Mouse (Mus musculus) cerebellum, adult 11-12 months (tissue): ENCODE measurements around the gene 0610010K14Rik.

Experiments used
- DNase-seq: peaks from one replicate; pipeline ENCODE4 v3.0.0; 2022

0610010K14Rik gene

DNA sequence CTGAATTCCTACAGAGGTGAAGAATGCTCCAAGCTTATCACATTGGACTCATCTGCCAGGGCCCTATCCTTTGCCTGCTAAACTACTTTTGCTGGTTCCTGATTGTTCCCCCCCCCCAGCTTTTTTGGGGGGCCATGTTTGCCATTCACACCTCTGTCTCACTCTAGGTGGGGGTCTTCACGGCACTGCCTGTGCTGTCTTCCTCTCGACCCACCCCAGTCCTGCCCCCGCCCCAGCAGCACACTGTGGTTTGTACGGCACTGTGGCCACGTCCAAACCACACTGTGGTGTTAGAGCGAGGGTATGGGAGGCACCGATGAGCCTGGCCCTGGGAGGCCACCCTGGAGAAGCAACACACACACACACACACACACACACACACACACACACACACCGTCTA is 3.2 kb downstream of the 0610010K14Rik start:
- peak; percentile 39 for DNase-seq

DNA sequence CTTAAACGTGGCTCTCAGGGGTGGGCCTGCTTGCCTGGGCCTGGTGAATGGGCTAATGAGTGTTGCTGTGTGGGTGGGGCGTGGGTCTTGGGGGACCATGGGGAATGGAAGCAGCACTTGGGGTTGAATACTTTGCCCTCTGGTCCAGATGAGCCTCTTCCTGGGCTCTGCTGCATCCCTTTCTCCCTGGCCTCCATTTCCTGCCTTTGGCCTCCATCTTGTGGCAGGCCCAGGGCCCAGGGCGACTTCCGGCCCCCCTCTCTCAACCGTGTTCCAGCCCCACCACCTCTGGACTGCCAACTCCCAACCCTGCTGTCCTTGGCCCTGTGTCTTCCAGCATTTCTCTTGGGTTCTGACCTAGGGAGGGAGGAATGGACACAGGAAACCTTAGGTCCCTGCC is 3.7 kb downstream of the 0610010K14Rik start:
- peak; percentile 53 for DNase-seq

DNA sequence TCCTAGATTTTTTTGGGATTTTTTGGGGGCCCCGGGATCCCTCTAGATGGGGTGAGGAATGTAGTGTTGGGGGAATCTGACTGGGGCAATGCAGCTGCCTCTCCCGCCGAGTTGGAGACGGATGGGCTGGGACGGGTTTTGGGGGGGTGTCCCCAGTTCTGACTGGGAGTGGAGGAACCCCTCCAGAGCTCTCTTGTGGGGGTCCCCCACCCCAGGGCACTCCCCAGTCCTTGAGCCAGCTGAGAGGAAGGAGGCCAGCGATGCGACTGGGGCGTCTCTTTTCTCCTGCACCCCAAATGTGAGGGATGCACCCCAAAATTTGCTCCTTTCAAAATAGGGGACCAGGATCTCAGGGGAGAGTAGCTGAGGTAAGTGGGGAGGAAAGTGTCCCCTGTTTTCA is 4.7 kb downstream of the 0610010K14Rik start:
- DNase-seq, result peak; percentile 69

DNA sequence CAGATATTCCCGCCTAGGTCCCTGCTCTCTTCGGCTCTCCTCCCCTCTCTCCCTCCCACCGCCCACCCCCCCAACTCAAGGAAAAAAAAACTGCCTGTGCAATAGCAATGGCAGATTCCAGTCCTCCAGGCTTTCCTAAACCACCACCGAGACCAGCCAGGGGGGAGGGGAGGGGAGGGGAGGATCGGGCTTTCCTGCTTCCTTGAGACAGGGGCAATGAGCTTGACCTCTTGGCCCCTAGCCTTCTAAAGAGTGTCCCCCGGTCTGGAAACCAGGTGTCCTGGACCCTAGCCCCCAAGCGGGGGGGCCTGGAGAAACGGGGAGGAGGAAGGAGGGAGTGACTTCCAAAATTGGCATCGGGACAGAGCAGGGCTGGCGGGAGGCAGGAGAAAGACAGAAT is 5.2 kb downstream of the 0610010K14Rik start:
- peak; percentile 82 for DNase-seq

DNA sequence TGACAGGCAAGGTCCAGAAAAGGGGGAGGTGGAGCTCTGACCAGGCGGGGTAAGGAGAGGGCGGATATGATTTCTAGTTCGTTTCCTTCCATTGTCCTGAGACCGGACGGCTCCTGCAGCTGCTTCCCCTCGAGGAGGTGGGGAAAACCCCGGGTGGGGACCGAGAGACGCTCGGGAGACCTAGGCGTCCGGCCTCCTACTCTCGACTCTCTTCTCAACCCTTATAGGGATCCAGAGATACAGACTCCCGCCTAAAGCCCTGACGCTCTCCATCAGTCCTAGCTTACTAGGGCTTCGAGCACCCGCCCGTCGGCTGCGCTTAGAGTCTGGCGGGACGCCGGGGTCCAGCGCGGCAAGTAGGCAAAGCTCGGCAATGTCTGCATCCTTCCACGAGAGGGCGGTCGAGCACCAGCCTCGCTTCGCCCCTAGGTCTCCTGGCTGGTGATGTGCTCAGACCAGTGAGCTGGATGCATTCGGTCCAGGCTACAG is 7.4 kb downstream of the 0610010K14Rik start:
- peak; percentile 81 for DNase-seq

DNA sequence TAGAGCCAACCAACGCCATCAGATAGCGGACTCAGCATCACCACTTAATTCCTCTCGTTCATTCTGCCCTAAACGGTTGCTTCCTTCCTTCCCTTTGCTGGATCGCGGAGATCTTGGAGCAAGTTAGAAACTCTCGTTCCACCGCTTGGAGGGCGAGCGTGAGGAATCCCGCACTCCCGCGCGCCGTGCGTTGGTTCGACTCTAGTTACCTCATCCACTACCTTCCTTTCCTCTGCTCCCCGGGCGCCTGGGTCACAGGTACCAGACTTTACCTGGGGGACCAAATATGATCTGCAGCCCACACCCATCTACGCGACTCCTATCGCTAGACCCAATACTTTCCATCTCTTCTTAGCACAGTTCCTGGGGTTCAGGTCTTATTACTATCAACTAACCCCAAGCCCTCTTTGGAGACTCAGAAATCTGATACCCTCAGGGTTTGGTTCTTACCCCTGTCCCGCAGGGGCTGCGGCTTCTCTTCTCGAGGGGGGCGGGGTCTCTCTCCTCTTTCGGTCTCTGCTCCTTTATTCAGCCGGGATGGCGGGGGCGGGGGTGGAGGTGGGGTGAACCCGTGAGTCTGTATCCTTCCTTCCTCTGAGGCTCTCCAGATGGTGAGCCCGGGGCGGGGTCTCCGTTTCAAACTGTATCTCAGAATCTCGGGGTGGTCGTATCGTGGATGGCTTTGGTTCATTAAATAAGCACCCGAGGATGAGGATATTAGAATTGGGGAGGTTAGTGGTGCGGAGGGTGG is 8.3 kb downstream of the 0610010K14Rik start, which contains the start of gene Bcl6b:
Bcl6b (minus strand) TSS at position 539 of the 751 bp plus-strand sequence.
- DNase-seq, result peak; percentile 50

DNA sequence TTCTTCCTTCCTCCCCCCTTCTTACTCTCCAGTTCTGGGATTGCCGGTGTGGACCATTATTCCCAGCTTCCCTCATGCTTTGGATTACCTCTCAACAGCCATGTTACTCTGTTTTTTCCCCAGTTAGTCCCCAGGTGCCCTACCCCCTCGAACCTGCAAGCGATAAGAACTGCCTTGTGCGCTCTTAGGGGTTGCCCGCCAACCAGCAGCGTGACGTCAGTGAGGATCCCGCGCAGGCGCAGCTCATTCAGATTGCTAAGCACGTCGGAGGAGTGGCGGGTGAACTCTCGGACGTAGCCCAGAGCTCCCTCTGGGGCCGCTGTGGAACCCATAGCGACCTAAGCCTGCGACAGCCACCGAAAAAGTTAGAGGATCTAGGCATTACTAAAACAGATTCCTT is 8.9 kb downstream of the 0610010K14Rik start:
- peak; percentile 87 for DNase-seq

DNA sequence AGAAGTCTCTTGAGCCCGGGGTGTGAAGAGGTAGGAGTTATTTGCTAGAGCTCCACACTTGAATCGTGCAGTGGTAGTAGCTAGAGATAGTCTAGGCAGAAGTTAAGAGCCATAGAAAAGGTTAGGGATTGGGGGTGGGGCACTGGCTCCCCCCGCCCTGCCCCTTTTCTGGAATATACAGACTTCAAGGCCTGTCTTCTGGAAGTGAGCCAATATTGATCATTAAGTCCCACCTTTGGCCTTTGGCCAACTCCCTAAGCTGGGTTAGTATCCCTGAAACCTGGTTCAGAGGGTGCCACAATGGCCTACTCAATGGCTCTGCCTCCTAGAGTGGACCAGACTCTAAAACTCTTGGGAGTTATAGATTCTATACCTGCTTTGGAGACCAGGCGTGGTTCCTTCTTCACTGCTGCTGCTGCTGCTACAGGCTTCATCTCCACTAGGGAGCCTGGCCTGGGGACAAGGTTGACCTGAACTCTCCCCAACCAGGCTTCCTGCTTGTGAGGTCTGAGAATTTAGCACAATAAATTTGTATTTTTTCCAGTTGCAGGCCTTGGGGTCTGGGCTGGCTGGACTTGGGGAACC is 10.0 kb downstream of the 0610010K14Rik start:
- peak; percentile 63 for DNase-seq

DNA sequence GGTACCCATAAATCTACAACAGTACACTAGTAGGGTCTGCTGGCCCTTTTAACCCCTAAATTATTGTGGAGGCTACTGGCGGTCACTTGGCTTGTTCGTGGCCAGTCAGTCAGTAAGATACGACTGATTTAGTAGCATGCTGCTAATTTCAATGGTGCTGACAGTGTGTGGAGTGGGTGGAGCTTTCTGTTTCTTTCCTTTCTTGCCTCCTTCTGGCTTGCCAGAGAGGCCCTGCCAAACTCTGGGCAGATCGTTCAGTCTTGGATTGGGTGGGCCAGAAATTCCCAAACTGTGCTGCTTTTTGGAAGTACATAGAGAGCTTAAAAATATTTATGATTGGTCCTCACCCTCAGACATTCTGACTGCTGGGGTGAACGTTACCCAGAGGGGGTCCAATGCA is 10.6 kb downstream of the 0610010K14Rik start:
- DNase-seq, result peak; percentile 36

DNA sequence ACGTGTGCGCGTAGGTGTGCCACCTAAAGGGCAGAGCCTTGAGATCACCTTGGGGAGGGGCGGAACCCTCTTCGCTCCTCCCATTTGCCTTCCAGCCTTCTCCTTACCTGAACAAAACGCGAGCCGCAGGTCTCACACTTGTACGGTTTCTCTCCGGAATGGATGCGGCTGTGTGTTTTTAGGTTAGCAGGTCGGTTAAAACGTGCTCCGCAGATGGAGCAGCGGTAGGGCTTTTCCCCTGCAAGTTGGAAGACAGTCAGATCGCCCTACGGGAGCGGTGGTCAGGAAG is 11.2 kb downstream of the 0610010K14Rik start:
- peak; percentile 60 for DNase-seq

DNA sequence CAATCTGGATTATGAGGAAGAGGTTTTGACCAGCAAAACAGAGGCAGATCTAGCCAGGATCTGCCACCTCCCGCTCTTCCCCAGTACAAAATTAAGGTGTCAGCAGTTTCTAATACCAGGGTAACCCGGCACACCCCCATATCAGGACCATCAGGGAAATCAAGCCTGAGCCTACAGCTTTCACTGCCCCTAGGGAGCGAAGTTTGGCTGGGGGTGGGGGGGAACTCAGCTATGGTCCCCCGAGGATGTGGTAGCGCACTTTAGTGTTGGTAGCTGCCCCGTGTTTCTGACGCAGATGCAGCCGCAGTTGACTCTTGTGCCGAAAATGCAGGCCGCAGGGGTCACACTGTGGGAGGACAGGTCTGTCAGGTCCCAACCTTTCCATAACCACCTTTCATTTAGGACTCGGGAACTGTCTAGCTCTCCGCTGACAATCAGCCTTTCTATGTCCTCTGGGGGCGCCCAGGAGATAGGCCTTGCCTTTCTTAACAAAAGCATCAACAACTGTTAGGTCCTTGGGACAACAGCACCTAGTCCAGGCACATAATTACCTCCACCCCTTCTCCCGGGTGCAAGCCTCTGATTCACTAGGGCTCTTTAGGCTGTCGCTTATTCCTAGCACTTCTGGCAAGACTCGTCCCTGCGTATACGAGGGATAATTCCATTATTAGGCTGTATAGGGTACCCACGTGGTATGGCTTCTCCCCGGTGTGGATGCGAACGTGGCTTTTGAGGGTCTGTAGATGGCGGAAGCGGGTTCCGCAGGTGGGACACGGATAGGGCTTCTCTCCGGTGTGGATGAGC is 11.7 kb downstream of the 0610010K14Rik start:
- DNase-seq, result peak; percentile 51

DNA sequence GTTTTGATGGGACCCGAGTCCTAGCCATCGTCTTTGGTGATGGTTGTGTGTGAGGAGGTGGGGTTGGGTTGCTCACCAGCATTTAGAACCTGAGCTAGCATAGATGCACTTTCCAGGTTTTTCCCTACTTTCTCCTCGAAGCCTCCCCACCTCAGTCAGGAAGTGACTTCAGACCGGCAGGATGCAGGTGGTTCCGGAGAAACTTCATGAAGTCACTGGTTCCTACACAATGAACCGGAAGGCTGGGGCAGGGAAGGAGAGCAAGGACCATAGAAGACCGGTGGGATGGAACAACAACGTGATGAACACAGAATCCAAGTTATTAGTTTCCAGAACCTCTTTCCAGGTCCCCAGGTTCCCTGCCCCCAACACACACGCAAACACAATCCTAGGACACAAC is 14.0 kb downstream of the 0610010K14Rik start:
- DNase-seq, result peak; percentile 24

DNA sequence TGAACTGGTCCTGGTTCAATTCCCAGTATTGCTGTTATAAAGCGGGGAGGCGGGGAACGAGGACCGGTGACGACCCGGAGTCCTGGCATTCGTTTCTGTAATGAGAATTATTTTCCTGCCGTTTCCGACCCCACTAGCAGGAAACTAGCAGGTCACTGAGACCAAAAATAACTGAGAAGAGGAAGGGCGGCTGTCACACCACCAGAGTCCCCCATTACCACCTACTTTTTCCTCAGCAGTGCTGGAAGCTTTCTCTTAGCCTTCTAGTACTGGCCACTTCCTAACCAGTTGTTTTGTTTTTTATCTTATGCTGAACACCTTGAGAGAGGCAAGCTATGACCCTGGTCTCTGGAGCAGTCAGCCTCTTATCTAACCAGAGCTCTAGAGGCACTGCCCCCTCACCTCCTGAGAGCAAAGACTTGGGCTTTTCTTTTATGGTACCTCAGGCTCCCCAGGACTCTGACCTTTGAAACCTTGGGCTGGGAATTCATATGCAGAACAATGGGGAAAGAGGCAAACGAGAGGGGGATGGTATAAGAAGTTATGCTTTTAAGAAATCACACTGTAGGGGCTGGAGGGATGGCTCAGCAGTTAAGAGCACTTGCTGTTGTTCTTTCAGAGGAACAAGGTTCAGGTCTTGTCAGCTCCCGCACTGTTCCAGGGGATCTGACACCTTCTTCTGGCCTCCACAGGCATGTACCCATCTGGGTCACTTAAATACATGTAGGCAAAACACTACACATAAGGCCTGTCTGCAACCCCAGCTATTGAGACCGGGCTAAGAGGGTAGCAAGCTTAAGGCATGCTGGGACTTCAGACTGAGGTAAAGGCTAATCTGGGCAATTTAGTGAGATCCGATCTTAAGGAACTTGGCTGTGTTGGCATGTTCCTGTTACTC is 15.9 kb downstream of the 0610010K14Rik start:
- peak; percentile 60 for DNase-seq

DNA sequence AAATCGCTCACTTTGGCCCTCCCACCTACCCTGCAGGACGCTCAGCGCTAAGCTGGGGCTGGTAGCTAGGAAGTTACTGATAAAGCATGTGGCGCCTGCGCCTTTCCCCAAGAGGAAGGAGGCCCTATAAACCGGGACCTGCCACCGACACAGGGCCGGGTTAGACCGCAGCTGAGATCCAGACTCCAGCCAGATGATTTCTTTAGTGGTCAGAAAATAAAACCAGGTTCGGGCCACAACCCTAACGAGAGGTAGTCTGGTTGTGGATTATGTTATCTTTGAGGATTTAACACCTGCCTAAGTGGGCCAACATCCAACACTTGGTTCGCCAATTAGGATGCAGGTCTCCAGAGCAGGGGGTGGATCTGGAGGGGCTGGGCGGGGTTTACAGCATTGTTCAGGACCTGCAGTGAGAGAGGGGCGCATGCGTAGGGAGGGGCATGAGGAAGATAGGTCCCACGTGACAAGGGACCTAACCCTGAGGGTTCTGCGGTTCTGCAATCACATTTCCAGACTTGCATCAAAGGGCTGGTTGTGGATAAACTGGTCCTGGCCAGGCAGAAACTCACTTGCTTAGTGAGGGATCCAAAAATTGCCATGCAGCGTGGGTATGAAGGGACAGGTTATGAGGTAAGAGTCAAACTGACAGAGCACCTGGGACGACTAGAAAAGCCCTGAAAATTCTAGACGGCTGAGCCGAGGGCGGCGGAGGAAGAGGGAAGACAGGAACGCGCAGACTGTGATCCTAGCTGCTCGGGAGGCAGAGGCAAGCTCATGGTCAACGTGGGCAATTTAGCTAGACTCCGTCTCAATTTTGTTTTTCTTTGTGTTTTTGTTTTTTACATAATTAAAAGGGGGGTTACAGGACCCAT is 16.7 kb downstream of the 0610010K14Rik start, which contains the start of gene Slc16a13:
Slc16a13 (minus strand) TSS at position 334 of the 872 bp plus-strand sequence.
- DNase-seq, result peak; percentile 99

DNA sequence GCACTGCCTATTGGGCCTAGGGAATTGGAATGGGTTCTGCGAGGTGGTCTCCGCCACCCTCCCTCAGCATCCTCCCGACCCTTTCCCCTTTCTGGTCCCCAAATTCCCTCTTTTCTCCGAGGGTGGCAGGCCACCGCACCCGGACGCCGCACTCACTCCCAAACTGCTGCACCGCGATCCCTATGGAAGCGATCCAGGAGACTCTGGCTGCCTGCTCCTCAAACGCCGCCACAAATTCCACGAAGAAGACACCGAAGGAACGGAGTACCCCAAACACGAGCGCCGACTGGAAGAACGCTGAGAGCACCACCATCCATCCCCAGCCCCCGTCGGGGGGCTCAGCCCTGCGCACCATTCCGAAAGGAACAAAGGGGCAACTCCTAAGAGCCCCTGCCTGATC is 17.4 kb downstream of the 0610010K14Rik start:
- DNase-seq, result no peak

DNA sequence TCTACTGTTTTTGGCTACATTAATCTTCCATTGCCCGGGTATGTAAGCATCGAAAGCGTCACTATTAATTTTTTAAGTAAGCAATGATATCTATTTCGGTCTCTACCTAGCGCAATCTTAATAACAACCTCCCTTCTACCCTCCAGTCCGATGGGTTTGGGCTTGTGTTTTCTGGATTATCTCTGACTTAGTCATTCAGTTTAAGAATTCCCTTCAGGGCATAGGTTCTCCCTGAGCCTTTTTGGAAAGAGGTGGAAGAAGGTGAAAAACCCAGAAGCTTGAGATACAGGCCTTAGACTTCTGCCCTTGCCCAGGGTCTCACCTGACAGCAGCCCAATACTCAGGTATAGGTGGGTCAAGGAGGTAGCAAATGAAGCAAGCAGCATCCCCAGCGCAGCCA is 17.8 kb downstream of the 0610010K14Rik start:
- no peak for DNase-seq

DNA sequence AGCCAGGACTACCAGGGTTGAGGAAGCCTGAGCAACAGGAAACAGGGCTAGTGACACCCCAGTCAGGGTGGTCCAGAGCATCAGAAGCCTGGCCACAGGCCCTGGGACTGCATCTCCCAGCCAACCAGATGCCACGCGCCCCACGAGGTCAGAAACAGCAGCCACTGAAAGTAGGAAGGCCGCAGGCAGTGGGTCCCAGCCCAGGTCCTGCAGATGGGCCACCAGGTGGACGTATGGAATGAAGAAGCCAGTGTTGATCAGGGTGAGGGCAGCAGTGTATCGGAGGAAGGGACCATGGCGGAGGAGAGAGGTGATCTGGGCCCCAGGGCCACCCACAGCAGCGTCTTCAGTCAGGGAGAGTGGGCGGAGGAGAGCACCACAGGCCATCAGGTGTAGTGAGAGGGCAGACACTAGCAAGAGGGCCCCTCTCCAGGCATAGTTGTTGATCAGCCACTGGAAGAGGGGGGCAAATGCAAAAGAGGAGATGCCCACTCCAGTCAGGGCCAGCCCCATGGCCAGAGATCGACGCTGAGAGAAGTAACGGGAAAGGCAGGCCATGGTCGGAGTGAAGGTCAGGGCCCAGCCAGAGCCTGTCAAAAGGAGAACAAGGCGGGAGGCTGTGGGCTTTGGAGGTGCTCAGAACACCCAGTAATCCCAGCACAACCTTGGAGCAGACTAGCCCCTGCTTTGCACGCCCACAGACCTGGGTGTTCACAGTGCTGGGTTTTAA is 18.8 kb downstream of the 0610010K14Rik start:
- DNase-seq, result peak; percentile 59

DNA sequence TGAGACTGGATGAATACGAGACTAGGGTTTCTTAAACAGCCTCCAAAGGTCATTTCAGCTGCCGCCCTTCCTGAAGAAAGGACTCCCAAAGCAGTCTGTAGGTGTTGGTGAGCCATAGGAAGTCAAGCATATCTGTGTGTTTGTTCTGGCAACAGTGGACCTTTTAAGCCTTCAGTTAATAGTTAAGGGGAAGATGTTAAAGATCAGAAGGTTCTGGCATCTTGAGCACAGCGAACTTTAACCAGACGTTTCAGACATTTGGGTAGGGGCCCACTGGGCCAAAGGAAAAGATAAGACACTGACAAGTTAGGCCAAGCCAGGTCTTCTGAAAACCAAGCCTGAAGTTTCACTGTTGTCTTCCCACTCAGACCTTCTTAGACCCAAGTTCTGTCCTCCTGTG is 19.7 kb downstream of the 0610010K14Rik start:
- DNase-seq, result no peak

DNA sequence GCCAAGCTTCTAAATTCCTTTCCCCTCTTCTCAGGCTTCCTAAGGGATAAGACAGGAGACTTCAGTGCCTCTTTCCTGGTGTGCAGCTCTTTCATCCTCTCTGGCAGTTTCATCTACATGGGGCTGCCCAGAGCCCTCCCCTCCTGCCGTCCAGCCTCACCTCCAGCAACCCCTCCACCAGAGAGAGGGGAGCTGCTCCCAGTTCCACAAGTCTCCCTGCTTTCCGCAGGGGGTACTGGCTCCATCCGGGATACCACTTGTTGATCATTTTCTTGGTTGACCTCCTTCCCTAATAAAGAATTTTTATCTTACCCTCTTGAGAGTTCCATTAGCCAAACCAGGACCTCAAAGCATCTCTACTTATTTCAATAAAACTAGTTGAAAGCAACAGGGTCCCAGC is 21.6 kb downstream of the 0610010K14Rik start:
- peak; percentile 47 for DNase-seq

DNA sequence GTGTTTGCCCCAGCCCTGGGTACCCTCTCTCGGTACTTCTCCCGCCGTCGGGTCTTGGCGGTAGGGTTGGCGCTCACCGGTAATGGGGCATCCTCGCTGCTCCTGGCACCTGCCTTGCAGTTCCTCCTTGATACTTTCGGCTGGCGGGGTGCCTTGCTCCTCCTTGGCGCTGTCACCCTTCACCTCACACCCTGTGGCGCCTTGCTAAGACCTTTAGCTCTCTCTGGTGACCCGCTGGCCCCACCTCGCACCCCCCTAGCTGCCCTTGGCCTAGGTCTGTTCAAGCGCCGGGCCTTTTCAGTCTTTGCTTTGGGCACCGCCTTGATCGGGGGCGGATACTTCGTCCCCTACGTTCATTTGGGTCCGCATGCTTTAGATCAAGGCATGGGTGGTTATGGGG is 22.4 kb downstream of the 0610010K14Rik start:
- peak; percentile 77 for DNase-seq

DNA sequence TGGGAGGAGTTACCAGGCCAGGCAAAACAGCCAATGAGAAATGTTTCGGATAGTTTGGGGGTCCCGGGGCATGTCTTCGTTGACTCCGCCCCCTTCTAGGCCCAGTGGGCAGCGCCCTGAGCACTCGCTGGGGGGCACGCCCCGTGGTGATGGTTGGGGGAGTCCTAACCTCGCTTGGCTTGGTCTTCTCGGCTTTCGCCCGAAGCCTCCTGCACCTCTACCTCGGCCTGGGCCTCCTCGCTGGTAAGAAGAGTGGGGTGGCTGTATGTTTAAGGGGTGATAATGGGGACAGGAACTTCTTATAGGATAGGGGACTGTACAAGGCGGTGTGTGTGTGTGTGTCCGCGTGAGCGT is 22.9 kb downstream of the 0610010K14Rik start:
- DNase-seq, result no peak
